Mouse (Mus musculus) limb, embryonic 15.5 days (tissue): ENCODE results near the gene Col4a1. TPM values are rescaled to one million over a fixed set of nuclear protein-coding genes. Genes with fewer than 3 reads are reported as not detected.

Experiments
- ATAC-seq: fragments of 200-750 bp; cut with Nextera tagmentation; 2 replicates; pipeline ENCODE4 v1.8.0; 2017; ENCODE audit warnings: low read depth, moderate TSS enrichment; ENCODE audit not compliant: insufficient number of reproducible peaks, low FRiP score, low TSS enrichment
- H3K27ac ChIP-seq: fragments of 300-500 bp; sonication (generic); 2 replicates; pipeline ENCODE4 v1.5.1; 2015; ENCODE audit warnings: moderate library complexity, mild to moderate bottlenecking, inconsistent platforms
- H3K27me3 ChIP-seq: fragments of 300-500 bp; sonication (generic); 2 replicates; pipeline ENCODE4 v1.6.1; 2015; ENCODE audit warnings: inconsistent platforms
- H3K36me3 ChIP-seq: fragments of 300-500 bp; sonication (generic); 2 replicates; pipeline ENCODE4 v1.6.1; 2015; ENCODE audit warnings: inconsistent platforms
- H3K4me1 ChIP-seq: fragments of 300-500 bp; sonication (generic); 2 replicates; pipeline ENCODE4 v1.6.1; 2015; ENCODE audit warnings: inconsistent platforms
- H3K4me2 ChIP-seq: fragments of 300-500 bp; sonication (generic); 2 replicates; pipeline ENCODE4 v1.6.1; 2015; ENCODE audit warnings: mild to moderate bottlenecking, inconsistent platforms
- H3K4me3 ChIP-seq: fragments of 300-500 bp; sonication (generic); 2 replicates; pipeline ENCODE4 v1.5.1; 2015; ENCODE audit warnings: mild to moderate bottlenecking, inconsistent platforms
- H3K9ac ChIP-seq: fragments of 300-500 bp; sonication (generic); 2 replicates; pipeline ENCODE4 v1.6.1; 2015; ENCODE audit warnings: inconsistent platforms
- H3K9me3 ChIP-seq: fragments of 300-500 bp; sonication (generic); 2 replicates; pipeline ENCODE4 v1.6.1; 2016; ENCODE audit warnings: inconsistent platforms
- WGBS: fragments of 180-500 bp; shearing (Covaris S2); methylation state at CpG from one replicate; pipeline ENCODE4 v1.1.7; 2015; 5-methylcytosine and 5-hydroxymethylcytosine counted together
- polyA plus RNA-seq: library from polyadenylated mRNA; unstranded; fragments of >200 nt; fragmentation: Nextera tagmentation; extraction: Ambion mirVana; gene quantifications from 2 replicates; pipeline ENCODE4 v1.2.1, GENCODE M21; 2015

The Col4a1 gene
- polyA plus RNA-seq, 1 experiment from 2014 or later = 172 TPM

DNA sequence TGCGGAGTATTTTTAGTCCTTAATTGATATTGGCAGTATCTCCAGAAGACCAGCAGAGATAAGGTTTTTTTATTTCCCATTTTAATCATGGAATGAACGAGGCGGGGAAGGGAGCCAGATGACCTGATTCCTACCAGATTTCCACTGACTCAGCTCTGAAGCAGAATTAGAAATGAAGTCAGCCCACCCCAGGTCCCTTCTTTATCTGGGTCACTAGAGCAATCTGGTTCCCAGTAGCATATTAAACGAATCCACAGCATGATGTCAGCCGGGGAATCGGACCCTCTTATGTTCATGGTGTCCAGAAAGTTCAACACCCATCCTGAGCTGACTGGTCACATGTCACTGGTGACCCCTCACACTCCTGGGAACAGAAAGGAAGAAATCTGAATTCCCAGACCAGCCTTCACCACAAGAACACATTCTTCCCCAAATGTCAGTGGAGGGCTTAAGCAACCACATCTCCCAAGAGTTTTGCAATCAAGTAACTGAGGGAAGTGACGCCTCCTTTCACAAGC, 63.0 kb downstream of the Col4a1 start:
- Histone ChIP-seq H3K4me1 (peaks cover 14% of the 10 kb centered on the region), H3K27ac (no peak overlapping the region), H3K36me3 (0 out of 2 replicates have a peak, but pooled peaks cover 4% of the 10 kb centered on the region)

DNA sequence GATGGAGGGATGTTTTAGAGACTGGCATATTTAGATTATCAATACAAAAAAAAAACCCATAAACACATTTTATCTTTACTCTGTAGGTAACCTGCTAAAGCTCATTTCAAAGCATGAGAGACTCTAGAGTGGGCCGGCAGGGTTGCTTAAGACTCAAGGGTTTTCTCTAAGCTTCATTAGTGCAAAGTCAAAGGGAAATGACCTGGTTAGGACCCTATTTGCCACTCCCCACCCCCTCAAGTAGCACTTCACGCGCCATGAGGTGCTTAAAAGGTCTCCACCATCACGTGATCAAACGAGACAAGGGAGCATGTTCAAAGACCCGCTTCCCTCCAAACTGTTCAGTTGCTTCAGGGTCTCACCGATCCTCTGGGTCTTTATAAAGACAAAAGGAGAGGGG, 63.9 kb downstream of the Col4a1 start:
- ATAC-seq = no peak
- WGBS = 46% methylated on average over 7 of the region's 7 CpGs
- Histone ChIP-seq H3K4me3 (no peak overlapping the region), H3K27ac (no peak overlapping the region), H3K27me3 (no peaks in the 10 kb centered on the region), H3K36me3 (peaks cover 12% of the 10 kb centered on the region), H3K9ac (no peak overlapping the region), H3K9me3 (no peaks in the 10 kb centered on the region), H3K4me2 (no peak overlapping the region), H3K4me1 (peaks cover 14% of the 10 kb centered on the region)

More for the DNA sequence above, 63.0 kb downstream of the Col4a1 start:
- Histone ChIP-seq H3K27me3 (no peaks in the 10 kb centered on the region), H3K9ac (no peak overlapping the region), H3K4me3 (no peak overlapping the region), H3K4me2 (no peak overlapping the region), H3K9me3 (no peaks in the 10 kb centered on the region)
- 65% methylated on average over 7 of the region's 7 CpGs for WGBS
- ATAC-seq = peak; percentile 21; the same call in 1 of the 2 replicates

DNA sequence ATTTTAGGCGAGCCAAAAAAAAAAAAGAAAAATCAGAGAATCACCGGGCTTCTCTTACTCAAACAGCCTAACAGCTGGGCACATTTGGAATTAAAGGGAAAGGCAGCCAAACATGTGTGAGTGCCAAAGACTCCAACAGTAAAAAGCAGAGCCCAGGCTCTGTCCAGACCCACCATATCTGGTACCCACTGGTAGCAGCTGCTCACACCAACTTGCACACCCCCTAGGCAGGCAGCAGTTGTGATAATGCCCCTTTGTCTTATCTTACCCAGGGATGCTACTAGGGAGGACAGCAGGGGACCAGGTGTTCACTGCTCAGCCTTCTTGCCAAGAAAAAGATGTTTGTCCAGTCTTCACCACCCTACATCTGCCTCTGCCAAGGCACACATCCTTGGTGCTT, 71.1 kb downstream of the Col4a1 start:
- Histone ChIP-seq H3K27me3 (no peaks in the 10 kb centered on the region), H3K4me3 (no peak overlapping the region), H3K4me2 (no peak overlapping the region), H3K9me3 (no peaks in the 10 kb centered on the region), H3K4me1 (no peaks in the 10 kb centered on the region), H3K27ac (no peak overlapping the region), H3K36me3 (peaks cover 49% of the 10 kb centered on the region), H3K9ac (no peak overlapping the region)
- WGBS = 53% methylated on average over 2 of the region's 2 CpGs
- ATAC-seq = no peak

DNA sequence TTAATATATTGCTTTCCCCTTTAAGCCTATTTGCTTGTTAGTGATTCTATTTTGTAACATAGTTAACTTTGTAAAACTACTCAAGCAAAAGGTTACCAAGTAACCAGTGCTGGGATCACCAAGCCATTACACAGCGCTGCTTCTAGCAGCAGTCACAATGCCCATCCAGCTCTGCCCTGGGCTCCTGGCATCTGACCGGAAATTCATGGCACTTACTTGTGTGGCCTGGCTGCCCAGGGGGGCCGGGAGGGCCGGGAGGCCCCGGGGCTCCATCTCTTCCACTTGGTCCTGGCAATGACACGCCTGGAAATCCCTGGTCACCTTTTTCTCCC, 77.8 kb downstream of the Col4a1 start:
- no peaks in the 10 kb centered on the region for H3K9me3 ChIP-seq
- ATAC-seq = no peak
- no peak overlapping the region for H3K27ac ChIP-seq
- no peak overlapping the region for H3K9ac ChIP-seq
- peaks cover 57% of the 10 kb centered on the region for H3K36me3 ChIP-seq
- no peaks in the 10 kb centered on the region for H3K4me1 ChIP-seq
- no peaks in the 10 kb centered on the region for H3K27me3 ChIP-seq
- H3K4me2 ChIP-seq = no peak overlapping the region
- H3K4me3 ChIP-seq = no peak overlapping the region
- WGBS = 88% methylated on average over 6 of the region's 6 CpGs

DNA sequence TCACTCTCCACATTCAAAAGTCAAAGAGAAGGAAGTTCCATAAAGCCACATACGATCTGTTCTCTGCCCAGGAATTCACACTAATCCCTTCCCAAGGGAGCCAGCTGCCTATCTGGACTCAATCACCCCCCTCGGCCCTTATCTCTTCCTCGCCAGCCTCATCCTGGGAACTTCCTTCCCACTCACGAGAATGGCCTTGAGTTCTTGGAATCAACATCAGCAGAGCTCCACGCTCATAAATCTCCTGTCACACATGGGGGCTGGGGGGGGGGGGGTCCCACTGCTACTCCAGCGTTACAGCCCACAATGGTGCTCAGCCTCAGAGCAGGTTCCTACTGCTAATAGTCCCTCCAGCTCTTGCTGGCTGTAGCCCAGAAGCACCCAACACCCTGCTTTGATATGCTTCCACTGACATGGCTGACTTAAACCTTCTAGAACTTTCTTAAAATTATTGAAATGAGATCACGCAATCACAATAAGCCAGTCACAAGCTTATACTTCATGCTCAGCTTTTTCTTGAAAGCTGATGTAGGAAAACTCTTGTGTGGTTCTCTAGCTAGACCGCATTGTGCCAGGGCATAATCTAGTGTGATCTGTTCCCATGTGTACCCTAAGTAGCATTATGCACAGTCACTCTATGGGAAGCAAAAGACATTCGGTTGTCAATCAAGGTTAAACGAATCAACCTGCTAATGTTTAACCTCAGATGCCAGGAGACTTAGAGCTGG, 78.3 kb downstream of the Col4a1 start:
- Histone ChIP-seq H3K4me3 (no peak overlapping the region), H3K9ac (no peak overlapping the region), H3K27ac (no peak overlapping the region), H3K27me3 (no peaks in the 10 kb centered on the region), H3K36me3 (peaks cover 52% of the 10 kb centered on the region), H3K9me3 (no peaks in the 10 kb centered on the region), H3K4me2 (no peak overlapping the region), H3K4me1 (no peaks in the 10 kb centered on the region)
- WGBS = 58% methylated on average over 10 of the region's 10 CpGs
- ATAC-seq = no peak

DNA sequence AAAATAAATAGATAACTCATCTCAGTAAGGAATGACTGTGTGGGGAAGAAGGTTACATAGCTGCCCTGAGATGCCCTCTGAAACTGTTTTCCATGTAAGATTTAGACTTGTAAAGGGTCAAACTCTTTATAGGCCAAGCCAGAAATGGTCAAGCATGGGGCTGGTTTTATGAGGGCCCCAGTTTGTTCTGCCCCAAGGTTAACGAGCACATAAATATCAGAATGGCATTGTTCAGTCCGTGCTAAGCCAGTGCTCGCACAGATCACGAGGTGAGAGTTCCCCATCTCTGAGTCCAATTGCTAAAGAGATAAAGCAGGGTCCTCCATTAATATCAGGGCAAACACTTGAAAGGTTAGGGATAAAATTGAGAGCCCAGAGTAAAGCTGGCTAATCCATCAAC, 79.6 kb downstream of the Col4a1 start:
- no peak for ATAC-seq
- Histone ChIP-seq H3K4me3 (no peak overlapping the region), H3K9me3 (no peaks in the 10 kb centered on the region), H3K36me3 (peaks cover 46% of the 10 kb centered on the region), H3K9ac (no peak overlapping the region), H3K27ac (no peak overlapping the region), H3K4me1 (no peaks in the 10 kb centered on the region), H3K4me2 (no peak overlapping the region), H3K27me3 (no peaks in the 10 kb centered on the region)
- WGBS = 39% methylated on average over 4 of the region's 4 CpGs

DNA sequence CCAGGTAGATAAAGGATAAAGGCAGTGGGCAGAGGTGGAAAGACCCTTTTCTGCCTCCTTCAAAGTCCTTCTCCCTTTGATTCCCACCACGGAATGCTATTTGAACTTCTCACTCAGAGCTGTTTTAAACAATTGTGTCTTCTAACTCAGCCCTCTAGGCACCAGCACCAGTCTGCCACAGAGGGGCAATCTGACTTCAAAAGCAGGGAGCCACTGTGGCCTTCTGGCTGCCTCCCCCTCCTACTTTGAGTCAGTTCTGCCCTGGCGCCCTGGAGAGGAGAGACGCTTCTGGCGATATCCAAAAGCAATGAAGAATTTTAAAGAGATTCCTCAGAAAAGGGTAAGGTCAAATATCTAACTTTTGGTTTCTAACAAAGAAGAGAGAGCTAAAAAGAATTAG, 82.3 kb downstream of the Col4a1 start:
- Histone ChIP-seq H3K9ac (no peak overlapping the region), H3K27ac (no peak overlapping the region), H3K4me2 (no peak overlapping the region), H3K36me3 (peaks cover 48% of the 10 kb centered on the region), H3K4me3 (no peak overlapping the region), H3K27me3 (no peaks in the 10 kb centered on the region), H3K9me3 (no peaks in the 10 kb centered on the region), H3K4me1 (peaks cover 5% of the 10 kb centered on the region; the same call in 1 of the 2 replicates)
- ATAC-seq = no peak
- WGBS = 62% methylated on average over 4 of the region's 4 CpGs

DNA sequence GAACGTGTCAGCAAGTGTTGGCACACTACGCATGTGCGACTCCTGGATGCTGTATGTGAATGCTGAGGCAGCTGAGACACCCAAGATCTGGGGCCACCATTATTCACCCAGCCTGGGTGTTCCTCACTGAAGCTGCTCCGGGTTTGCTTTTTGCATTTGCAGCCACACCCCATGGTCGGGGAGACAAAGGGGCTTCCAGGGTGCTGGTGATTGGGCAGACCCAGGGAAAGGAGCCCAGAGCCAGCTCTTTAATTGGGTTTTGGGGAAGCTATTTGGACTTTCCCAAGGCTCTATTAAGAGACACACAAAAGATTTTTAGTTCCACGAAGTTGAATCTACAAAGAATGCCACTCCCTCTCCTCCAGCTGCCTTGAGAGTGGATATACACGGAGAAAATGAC, 85.2 kb downstream of the Col4a1 start:
- H3K4me3 ChIP-seq = no peak overlapping the region
- H3K4me2 ChIP-seq = no peak overlapping the region
- H3K36me3 ChIP-seq = peaks cover 52% of the 10 kb centered on the region
- H3K9me3 ChIP-seq = no peaks in the 10 kb centered on the region
- 0 out of 2 replicates have a peak overlapping the region, but pooled peaks have one; percentile 14 for H3K27ac ChIP-seq
- no peak overlapping the region for H3K9ac ChIP-seq
- H3K4me1 ChIP-seq = peaks cover 5% of the 10 kb centered on the region; the same call in 1 of the 2 replicates
- H3K27me3 ChIP-seq = no peaks in the 10 kb centered on the region
- no peak for ATAC-seq
- WGBS = 64% methylated on average over 7 of the region's 7 CpGs

DNA sequence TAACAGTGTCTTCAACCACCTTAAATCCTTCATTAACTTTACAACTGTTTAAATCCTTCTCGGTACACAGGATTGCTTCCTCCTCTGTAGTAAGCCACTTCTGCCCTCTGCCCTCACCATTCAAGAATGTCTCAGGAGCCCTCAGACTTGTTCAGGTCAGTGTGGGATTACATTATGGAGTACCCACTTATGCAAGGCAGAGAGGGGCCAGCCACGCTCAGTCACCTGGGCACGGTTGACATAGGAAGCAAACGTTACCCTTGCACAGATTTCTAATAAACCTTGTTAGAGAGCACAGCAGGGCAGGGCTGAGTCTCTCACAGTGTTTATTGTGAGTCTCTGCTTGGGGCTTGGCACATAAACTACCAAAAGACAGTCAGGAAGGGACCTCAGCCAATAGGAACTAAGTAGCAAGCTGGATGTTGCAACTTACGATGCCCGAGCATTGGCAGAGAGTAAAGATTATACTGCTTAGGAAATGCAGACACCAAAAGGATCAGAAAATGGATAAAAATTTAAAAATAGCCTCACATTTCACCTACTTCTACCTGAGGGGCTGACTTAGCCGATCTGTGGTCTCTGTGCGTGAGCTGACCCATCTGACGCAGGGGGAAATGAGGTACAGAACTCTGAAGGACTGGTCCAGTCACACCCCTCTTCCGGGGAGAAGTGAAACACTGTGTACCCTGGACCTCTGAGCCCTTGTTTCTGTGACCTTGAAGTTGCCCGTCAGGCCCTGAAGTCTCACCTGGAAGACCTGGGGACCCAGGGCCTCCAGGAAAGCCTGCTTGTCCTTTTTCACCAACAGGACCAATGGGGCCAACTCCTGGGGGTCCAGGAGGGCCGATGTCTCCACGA, 86.8 kb downstream of the Col4a1 start:
- H3K4me2 ChIP-seq = no peak overlapping the region
- no peak overlapping the region for H3K27ac ChIP-seq
- no peak overlapping the region for H3K4me3 ChIP-seq
- H3K36me3 ChIP-seq = peaks cover 56% of the 10 kb centered on the region
- ATAC-seq = no peak
- no peaks in the 10 kb centered on the region for H3K27me3 ChIP-seq
- peaks cover 5% of the 10 kb centered on the region; the same call in 1 of the 2 replicates for H3K4me1 ChIP-seq
- no peaks in the 10 kb centered on the region for H3K9me3 ChIP-seq
- 78% methylated on average over 13 of the region's 13 CpGs for WGBS
- H3K9ac ChIP-seq = no peak overlapping the region

DNA sequence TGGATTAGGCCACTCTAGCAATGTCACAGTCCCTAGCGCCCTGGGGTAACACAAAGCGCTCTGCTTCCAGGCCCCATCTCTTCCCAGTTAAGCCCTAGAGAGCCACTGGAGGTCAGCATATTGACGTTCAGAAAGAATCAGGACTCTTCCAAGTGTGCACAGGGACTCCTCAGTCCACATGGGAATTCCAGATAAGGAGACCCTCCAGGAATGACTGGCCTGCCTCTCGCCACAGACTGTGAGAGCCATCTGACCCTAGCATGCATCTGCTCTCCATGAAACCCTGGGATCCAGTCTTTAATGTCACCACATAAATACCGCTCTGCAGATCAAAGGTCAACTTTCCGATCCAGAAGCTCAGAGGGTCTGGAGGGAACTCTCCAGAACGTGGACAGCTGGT, 88.4 kb downstream of the Col4a1 start:
- WGBS = 62% methylated on average over 7 of the region's 7 CpGs
- no peak for ATAC-seq
- peaks cover 67% of the 10 kb centered on the region for H3K36me3 ChIP-seq

DNA sequence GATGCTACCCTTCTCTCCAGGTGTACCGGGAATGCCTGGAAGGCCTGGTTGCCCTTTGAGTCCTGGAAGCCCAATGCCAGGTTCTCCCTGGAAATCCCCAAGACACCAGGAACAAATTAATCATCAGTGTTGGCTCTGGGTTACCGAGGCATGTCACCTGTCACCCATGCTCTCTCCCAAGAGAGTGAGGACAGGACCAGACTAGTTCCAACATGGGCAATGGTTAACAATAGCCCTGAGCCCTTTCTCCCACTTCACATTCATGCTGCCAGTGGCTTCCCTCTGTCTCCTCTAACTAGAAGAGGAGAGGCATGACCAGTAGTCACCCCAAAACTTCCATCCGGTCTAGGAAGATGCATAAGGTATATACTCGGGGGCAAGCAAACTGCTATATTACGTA, 91.3 kb downstream of the Col4a1 start:
- no peak overlapping the region for H3K4me2 ChIP-seq
- H3K4me1 ChIP-seq = no peaks in the 10 kb centered on the region
- H3K27me3 ChIP-seq = no peaks in the 10 kb centered on the region
- WGBS = 81% methylated on average over 5 of the region's 5 CpGs
- no peak overlapping the region for H3K4me3 ChIP-seq
- H3K9me3 ChIP-seq = no peaks in the 10 kb centered on the region
- peaks cover 83% of the 10 kb centered on the region for H3K36me3 ChIP-seq
- H3K27ac ChIP-seq = no peak overlapping the region
- ATAC-seq = no peak
- H3K9ac ChIP-seq = no peak overlapping the region

More for the DNA sequence above, 88.4 kb downstream of the Col4a1 start:
- Histone ChIP-seq H3K9ac (no peak overlapping the region), H3K4me2 (no peak overlapping the region), H3K9me3 (no peaks in the 10 kb centered on the region), H3K27ac (no peak overlapping the region), H3K4me3 (no peak overlapping the region), H3K4me1 (peaks cover 5% of the 10 kb centered on the region; the same call in 1 of the 2 replicates), H3K27me3 (no peaks in the 10 kb centered on the region)

DNA sequence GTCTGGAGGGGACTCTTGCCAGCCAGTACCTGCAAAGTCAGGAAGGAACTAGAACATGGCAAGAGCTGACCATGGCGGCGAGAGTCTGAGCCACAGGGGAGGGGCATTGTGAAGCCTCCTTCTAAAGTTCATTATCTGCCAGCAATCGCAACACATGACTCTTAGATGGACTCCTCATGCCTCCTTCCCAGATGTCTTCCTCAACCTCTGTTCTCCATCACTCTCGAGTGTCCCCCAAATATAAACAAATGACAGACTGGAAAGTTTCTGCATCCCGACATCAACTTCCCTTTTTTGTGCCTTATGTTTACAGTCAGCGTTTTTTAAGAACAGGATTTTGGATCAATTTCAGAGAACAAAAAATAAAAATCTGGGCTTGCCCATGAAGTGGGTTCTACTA, 93.3 kb downstream of the Col4a1 start:
- no peak overlapping the region for H3K9ac ChIP-seq
- H3K4me1 ChIP-seq = no peaks in the 10 kb centered on the region
- no peaks in the 10 kb centered on the region for H3K27me3 ChIP-seq
- ATAC-seq = no peak
- peaks cover 81% of the 10 kb centered on the region for H3K36me3 ChIP-seq
- no peak overlapping the region for H3K27ac ChIP-seq
- H3K4me2 ChIP-seq = no peak overlapping the region
- no peaks in the 10 kb centered on the region for H3K9me3 ChIP-seq
- WGBS = 82% methylated on average over 6 of the region's 6 CpGs
- no peak overlapping the region for H3K4me3 ChIP-seq
